Mouse (Mus musculus) hindbrain, postnatal 0 days (tissue): ENCODE results near the gene Myo15. TPM values are rescaled to one million over a fixed set of nuclear protein-coding genes. Genes with fewer than 3 reads are reported as not detected.
"Not testable (repeated sequence)": the region's sequence is repeated elsewhere in the genome, so short reads cannot be mapped to it uniquely, and the experiment has no call there.

Experiments
- ATAC-seq: fragments of 200-750 bp; cut with Nextera tagmentation; 2 replicates; pipeline ENCODE4 v1.8.0; 2017; ENCODE audit warnings: mild to moderate bottlenecking, moderate TSS enrichment, moderate library complexity
- DNase-seq: peaks from one replicate; pipeline ENCODE4 v3.0.0-alpha.2; 2015; ENCODE audit warnings: low spot score
- H3K27ac ChIP-seq: fragments of 300-500 bp; sonication (generic); 2 replicates; pipeline ENCODE4 v1.5.1; 2014; ENCODE audit warnings: mild to moderate bottlenecking
- H3K27me3 ChIP-seq: fragments of 300-500 bp; sonication (generic); 2 replicates; pipeline ENCODE4 v1.6.1; 2014; ENCODE audit warnings: low read length, mixed read lengths; ENCODE audit not compliant: insufficient read depth
- H3K36me3 ChIP-seq: fragments of 300-500 bp; sonication (generic); 2 replicates; pipeline ENCODE4 v1.6.1; 2014; ENCODE audit warnings: low read length, mixed read lengths; ENCODE audit not compliant: insufficient read depth
- H3K4me1 ChIP-seq: fragments of 300-500 bp; sonication (generic); 2 replicates; pipeline ENCODE4 v1.6.1; 2014; ENCODE audit warnings: antibody characterized with exemption, low read length, mixed read lengths; ENCODE audit not compliant: insufficient read depth
- H3K4me2 ChIP-seq: fragments of 300-500 bp; sonication (generic); 2 replicates; pipeline ENCODE4 v1.6.1; 2014; ENCODE audit warnings: low read depth, mild to moderate bottlenecking, low read length, moderate library complexity, mixed read lengths
- H3K4me3 ChIP-seq: fragments of 300-500 bp; sonication (generic); 2 replicates; pipeline ENCODE4 v1.5.1; 2014; ENCODE audit warnings: low read length
- H3K9ac ChIP-seq: fragments of 300-500 bp; sonication (generic); replicated peaks from 2 replicates; pipeline ENCODE4 v1.6.1; 2014; ENCODE audit warnings: mild to moderate bottlenecking, low read length, moderate library complexity, mixed read lengths
- H3K9me3 ChIP-seq: fragments of 300-500 bp; sonication (generic); 2 replicates; pipeline ENCODE4 v1.6.1; 2016; ENCODE audit warnings: low read length, mixed read lengths
- CTCF ChIP-seq: IDR thresholded peaks from 2 replicates; pipeline ENCODE4 v1.5.1; 2016; ENCODE audit warnings: antibody characterized with exemption, control low read depth, low read depth
- WGBS: fragments of 180-500 bp; shearing (Covaris S2); extraction: QIAGEN DNeasy Blood & Tissue Kit; methylation state at CpG from one replicate; pipeline ENCODE4 v1.1.7; 2014; 5-methylcytosine and 5-hydroxymethylcytosine counted together
- polyA plus RNA-seq: library from polyadenylated mRNA; unstranded; fragments of >200 nt; fragmentation: Nextera tagmentation; extraction: Ambion mirVana; gene quantifications from 2 replicates; pipeline ENCODE4 v1.2.1, GENCODE M21; 2015
- total RNA-seq: library from RNA; depleted of rRNA; stranded (reverse); fragments of >200 nt; gene quantifications from 2 replicates; pipeline ENCODE4 v1.2.3, GENCODE M21; 2014; rRNA removed

Myo15 gene
- total and polyA plus RNA-seq, 2 experiments from 2014 or later = 0.30 to 0.31 TPM

DNA sequence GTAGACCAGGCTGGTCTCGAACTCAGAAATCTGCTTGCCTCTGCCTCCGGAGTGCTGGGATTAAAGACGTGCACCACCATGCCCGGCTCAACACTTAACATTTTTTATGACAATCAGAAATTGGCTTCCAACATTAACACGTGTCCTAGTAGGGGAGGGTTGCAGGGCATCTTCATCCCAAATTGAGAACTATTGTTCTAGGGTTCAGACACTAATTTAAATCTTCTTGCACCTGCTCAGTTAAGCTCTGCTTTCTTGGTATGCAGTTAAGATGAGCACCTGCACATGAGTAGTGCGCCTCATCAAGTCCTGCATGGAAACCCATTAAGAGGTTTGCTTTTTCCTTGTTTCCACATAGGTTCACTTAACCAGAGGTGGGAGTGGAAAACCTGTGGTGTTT, 72.7 kb downstream of the Myo15 start:
- Histone ChIP-seq H3K27ac (no peak overlapping the region), H3K27me3 (no peaks in the 10 kb centered on the region), H3K9ac (no peak overlapping the region), H3K4me1 (peaks cover 28% of the 10 kb centered on the region), H3K4me3 (no peak overlapping the region), H3K36me3 (no peaks in the 10 kb centered on the region), H3K9me3 (no peaks in the 10 kb centered on the region), H3K4me2 (no peak overlapping the region)
- ATAC-seq (no peak), DNase-seq (no peak)
- no peak for TF ChIP-seq CTCF
- WGBS = 81% methylated on average over 6 of the region's 6 CpGs

DNA sequence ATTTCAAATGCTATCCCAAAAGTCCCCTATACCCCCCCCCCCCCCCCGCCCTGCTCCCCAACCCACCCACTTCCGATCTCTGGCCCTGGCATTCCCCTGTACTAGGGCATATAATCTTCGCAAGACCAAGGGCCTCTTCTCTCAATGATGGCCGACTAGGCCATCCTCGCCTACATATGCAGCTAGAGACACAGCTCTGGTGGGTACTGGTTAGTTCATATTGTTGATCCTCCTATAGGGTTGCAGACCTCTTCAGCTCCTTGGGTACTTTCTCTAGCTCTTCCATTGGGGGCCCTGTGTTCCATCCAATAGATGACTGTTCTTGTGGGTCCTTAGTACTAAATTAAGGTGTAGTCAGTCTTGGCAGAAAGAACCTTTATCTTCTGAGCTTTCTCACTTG, 74.1 kb downstream of the Myo15 start:
- peaks cover 28% of the 10 kb centered on the region for H3K4me1 ChIP-seq
- not testable (repeated sequence) for H3K27ac ChIP-seq, H3K4me3 ChIP-seq, ATAC-seq, DNase-seq, H3K27me3 ChIP-seq, H3K9me3 ChIP-seq, H3K9ac ChIP-seq, H3K36me3 ChIP-seq, H3K4me2 ChIP-seq
- 89% methylated on average over 5 of the region's 5 CpGs for WGBS

DNA sequence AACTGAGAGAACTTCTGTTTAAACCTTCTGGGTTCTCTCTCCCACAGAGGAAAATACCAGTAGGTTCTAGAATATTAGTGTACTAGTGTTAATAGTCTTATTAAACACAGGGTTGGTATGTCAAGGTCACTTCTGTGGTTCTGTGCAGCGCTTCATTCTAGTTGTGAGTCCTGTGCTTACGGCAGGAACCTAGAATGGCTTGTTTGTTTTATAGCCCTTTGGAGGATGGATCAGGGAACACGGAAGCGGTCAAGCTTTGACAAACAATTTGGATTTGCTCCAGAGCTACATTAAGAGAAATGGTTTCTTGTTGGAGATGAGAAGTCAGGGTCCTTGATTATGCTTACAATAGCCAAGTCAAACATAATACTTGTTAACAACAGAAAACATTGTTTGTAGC, 76.3 kb downstream of the Myo15 start:
- peaks cover 18% of the 10 kb centered on the region for H3K4me1 ChIP-seq
- 53% methylated on average over 4 of the region's 4 CpGs for WGBS
- no peak overlapping the region for H3K4me3 ChIP-seq
- H3K27me3 ChIP-seq = no peaks in the 10 kb centered on the region
- H3K9ac ChIP-seq = no peak overlapping the region
- ATAC-seq (no peak), DNase-seq (no peak)
- H3K9me3 ChIP-seq = no peaks in the 10 kb centered on the region
- TF ChIP-seq CTCF = no peak
- H3K36me3 ChIP-seq = peaks cover 19% of the 10 kb centered on the region
- H3K27ac ChIP-seq = no peak overlapping the region
- no peak overlapping the region for H3K4me2 ChIP-seq

DNA sequence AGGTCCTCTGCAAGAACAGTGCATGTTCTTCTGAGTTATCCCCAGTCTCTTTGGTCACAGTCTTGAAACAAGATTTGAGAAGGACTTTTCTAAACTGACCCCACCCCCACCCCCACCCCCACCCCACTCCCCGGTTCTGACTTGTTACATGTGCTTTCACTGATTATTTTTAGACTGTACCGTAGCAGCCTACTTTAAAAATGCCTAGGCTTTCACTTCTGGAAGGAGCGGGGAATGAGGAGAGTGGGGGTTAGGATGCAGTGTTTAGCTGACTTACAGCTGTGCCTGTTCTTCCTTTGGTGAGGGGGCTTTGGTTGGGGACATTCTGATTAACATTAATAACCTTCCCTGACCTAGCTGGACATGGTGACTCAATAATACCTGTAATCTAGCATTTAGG, 79.0 kb downstream of the Myo15 start:
- no peak overlapping the region for H3K4me3 ChIP-seq
- ATAC-seq = no peak
- H3K4me2 ChIP-seq = no peak overlapping the region
- H3K27me3 ChIP-seq = no peaks in the 10 kb centered on the region
- TF ChIP-seq CTCF = no peak
- H3K36me3 ChIP-seq = peaks cover 33% of the 10 kb centered on the region
- no peaks in the 10 kb centered on the region for H3K9me3 ChIP-seq
- no peak for DNase-seq
- H3K27ac ChIP-seq = no peak overlapping the region
- H3K4me1 ChIP-seq = peaks cover 12% of the 10 kb centered on the region; the same call in 1 of the 2 replicates
- WGBS = 86% methylated on average over 3 of the region's 3 CpGs
- no peak overlapping the region for H3K9ac ChIP-seq

DNA sequence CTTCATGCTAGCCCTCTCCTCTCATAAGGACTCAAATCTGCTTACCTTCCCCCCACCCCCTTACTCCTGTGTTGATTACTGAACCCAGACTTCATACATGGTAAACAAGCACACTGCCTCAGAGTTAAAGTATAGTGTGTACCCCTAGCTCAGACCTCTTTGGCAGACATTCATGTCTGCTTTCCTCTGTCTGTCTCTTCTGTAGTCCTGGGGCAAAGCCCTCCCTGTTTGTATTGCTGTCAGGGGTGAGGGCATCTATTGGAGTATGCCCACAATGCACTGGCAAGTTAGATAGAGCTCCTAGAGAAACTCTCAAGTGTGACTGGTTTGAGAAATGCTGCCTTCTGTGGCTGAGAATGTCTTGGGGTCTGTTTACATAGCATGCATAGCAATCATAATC, 84.0 kb downstream of the Myo15 start:
- TF ChIP-seq CTCF = no peak
- peaks cover 61% of the 10 kb centered on the region for H3K36me3 ChIP-seq

DNA sequence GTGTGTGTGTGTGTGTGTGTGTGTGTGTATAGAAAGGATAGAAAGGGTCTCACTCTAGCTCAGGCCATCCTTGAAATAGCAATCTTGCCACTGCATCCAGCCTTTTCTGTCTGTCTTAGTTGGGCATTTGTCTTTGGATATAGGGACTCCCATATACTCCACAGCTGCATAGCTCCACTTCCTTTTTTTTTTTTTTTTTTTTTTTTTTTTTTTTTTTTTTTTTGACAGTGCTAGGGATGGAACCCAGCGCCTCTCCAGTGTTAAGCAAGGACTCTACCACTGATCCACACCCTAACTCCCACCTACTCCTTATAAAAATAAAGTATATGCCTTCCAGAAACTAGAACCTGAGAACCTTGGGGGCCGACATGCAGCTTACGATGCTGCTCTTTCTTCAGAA, 88.5 kb downstream of the Myo15 start:
- ATAC-seq = no peak
- H3K9me3 ChIP-seq = no peaks in the 10 kb centered on the region

More for the DNA sequence above, 84.0 kb downstream of the Myo15 start:
- Histone ChIP-seq H3K27me3 (no peaks in the 10 kb centered on the region), H3K4me2 (no peak overlapping the region), H3K4me1 (no peaks in the 10 kb centered on the region), H3K27ac (no peak overlapping the region), H3K9ac (no peak overlapping the region), H3K9me3 (no peaks in the 10 kb centered on the region), H3K4me3 (no peak overlapping the region)
- ATAC-seq (no peak), DNase-seq (no peak)

DNA sequence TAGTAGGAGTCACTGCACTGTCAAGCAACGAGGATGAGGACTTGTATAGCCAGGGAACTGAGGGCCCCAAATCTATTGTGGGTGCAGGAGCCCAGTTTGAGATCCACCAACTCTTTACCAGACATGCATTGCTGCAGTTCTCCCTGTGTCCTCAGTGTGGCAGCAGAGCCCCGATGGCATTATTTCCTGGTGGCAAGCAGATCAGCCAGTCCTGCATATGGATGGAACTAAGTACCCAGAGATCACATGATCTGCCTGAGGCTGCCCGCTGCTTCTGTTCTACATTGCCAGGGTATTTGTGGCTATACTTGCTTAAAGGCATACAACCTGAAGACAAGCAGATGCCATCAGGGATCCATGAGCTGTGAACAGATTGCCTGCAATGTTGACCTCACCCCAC, 90.2 kb downstream of the Myo15 start:
- Histone ChIP-seq H3K27me3 (no peaks in the 10 kb centered on the region), H3K9me3 (no peaks in the 10 kb centered on the region), H3K27ac (no peak overlapping the region), H3K4me1 (no peaks in the 10 kb centered on the region), H3K4me3 (no peak overlapping the region), H3K36me3 (peaks cover 23% of the 10 kb centered on the region), H3K9ac (no peak overlapping the region), H3K4me2 (no peak overlapping the region)
- peak; percentile 81 for DNase-seq
- WGBS = 11% methylated on average over 3 of the region's 3 CpGs
- TF ChIP-seq CTCF = peak; percentile 96
- peak; percentile 78 for ATAC-seq

More for the DNA sequence above, 88.5 kb downstream of the Myo15 start:
- H3K4me1 ChIP-seq = no peaks in the 10 kb centered on the region
- no peak overlapping the region for H3K4me3 ChIP-seq
- no peak for DNase-seq
- WGBS = 84% methylated on average over 3 of the region's 3 CpGs
- H3K27me3 ChIP-seq = no peaks in the 10 kb centered on the region
- H3K9ac ChIP-seq = no peak overlapping the region
- H3K4me2 ChIP-seq = no peak overlapping the region
- peaks cover 39% of the 10 kb centered on the region for H3K36me3 ChIP-seq
- no peak overlapping the region for H3K27ac ChIP-seq
- TF ChIP-seq CTCF = no peak

DNA sequence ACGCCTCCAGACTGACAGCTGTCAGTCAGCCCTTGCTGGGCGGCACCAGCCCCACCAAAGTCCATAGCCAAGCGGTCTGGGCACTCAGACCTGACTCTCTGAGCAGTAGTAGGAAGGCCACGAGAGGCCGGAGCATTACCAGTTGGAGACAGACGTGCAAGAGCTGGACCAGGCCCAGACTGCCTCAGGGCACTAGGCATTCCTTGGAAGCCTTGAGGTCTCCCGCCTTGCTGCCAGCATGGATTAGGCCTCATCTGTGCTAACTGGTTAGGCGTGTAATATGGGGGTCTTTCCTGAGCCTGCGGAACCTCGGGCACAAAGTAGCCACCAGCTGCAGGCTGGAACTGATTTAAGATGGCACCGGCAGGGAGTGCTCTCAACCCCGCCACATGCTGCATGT, 104.9 kb downstream of the Myo15 start:
- DNase-seq = peak; percentile 13
- H3K4me3 ChIP-seq, H3K4me2 ChIP-seq, H3K4me1 ChIP-seq, H3K9me3 ChIP-seq, H3K36me3 ChIP-seq, H3K27me3 ChIP-seq, ATAC-seq, H3K27ac ChIP-seq, H3K9ac ChIP-seq: not testable (repeated sequence)
- 70% methylated on average over 9 of the region's 12 CpGs for WGBS

Other genes starting within 250 kb of the Myo15 start
- gene Srebf1, start 246.8 kb upstream of the Myo15 start, total RNA-seq = 163 and 169 TPM in 2 replicates
- 50.6 and 59.5 TPM in 2 replicates for gene Srebf1, start 246.8 kb upstream of the Myo15 start, polyA plus RNA-seq
- 109 and 124 TPM in 2 replicates for gene Tom1l2, start 116.4 kb upstream of the Myo15 start, total RNA-seq
- gene Tom1l2, start 116.4 kb upstream of the Myo15 start, polyA plus RNA-seq = 44.7 and 48.2 TPM in 2 replicates
- gene Drc3, start 116.0 kb upstream of the Myo15 start, total RNA-seq = 8.4 and 12.4 TPM in 2 replicates
- 6.8 and 7.9 TPM in 2 replicates for gene Drc3, start 116.0 kb upstream of the Myo15 start, polyA plus RNA-seq
- gene Gid4, start 52.2 kb upstream of the Myo15 start, total RNA-seq = 29.8 and 31.1 TPM in 2 replicates
- 19.7 and 20.4 TPM in 2 replicates for gene Gid4, start 52.2 kb upstream of the Myo15 start, polyA plus RNA-seq
- gene Atpaf2, start 50.9 kb upstream of the Myo15 start, total RNA-seq = 29.2 and 63.4 TPM in 2 replicates
- 45.8 and 48.4 TPM in 2 replicates for gene Atpaf2, start 50.9 kb upstream of the Myo15 start, polyA plus RNA-seq
- gene Drg2, start 14.7 kb upstream of the Myo15 start, total RNA-seq = 93.9 and 103 TPM in 2 replicates
- gene Drg2, start 14.7 kb upstream of the Myo15 start, polyA plus RNA-seq = 82.2 and 85.1 TPM in 2 replicates
- gene Alkbh5, start 67.0 kb downstream of the Myo15 start, total RNA-seq = 34.1 and 42.4 TPM in 2 replicates
- 23.1 and 23.6 TPM in 2 replicates for gene Alkbh5, start 67.0 kb downstream of the Myo15 start, polyA plus RNA-seq
- 60.2 and 75.5 TPM in 2 replicates for gene Llgl1, start 230.4 kb downstream of the Myo15 start, total RNA-seq
- 35.2 and 36.7 TPM in 2 replicates for gene Llgl1, start 230.4 kb downstream of the Myo15 start, polyA plus RNA-seq